Mouse (Mus musculus): ENCODE results near the gene Kif19a.
A peak's percentile ranks its signal among the peaks of the same experiment; 100 is the strongest.

Kif19a gene

GRCm38 (mm10) chr11:114764820-114765818 lies at the start of gene Kif19a:
TSS of gene Kif19a (plus strand) at chr11:114765388.
- peak; percentile 89 for DNase-seq (ENCODE audit: low read depth, low spot score)

- no peak for DNase-seq (ENCODE audit: low read depth, low spot score)
Measured at GRCm38 (mm10) chr11:114715531-114715930, 49.7 kb upstream of the Kif19a start.

- DNase-seq (ENCODE audit: low read depth, low spot score): no peak
Measured at GRCm38 (mm10) chr11:114720535-114720934, 44.7 kb upstream of the Kif19a start.

- DNase-seq (ENCODE audit: low read depth, low spot score): no peak
Measured at GRCm38 (mm10) chr11:114722438-114722837, 42.8 kb upstream of the Kif19a start.

- no peak for DNase-seq (ENCODE audit: low read depth, low spot score)
Measured at GRCm38 (mm10) chr11:114723030-114723429, 42.2 kb upstream of the Kif19a start.

GRCm38 (mm10) chr11:114724787-114725590 lies 40.2 kb upstream of the Kif19a start:
- DNase-seq (ENCODE audit: low read depth, low spot score): no peak

GRCm38 (mm10) chr11:114726965-114727825 lies 38.0 kb upstream of the Kif19a start, which contains the start of gene Dnaic2:
TSS of gene Dnaic2 (plus strand) at chr11:114727408.
- DNase-seq (ENCODE audit: low read depth, low spot score): peak; percentile 56

- DNase-seq (ENCODE audit: low read depth, low spot score): no peak
Measured at GRCm38 (mm10) chr11:114727826-114728186, 37.4 kb upstream of the Kif19a start.

- DNase-seq (ENCODE audit: low read depth, low spot score): no peak
Measured at GRCm38 (mm10) chr11:114728333-114728732, 36.9 kb upstream of the Kif19a start.

GRCm38 (mm10) chr11:114729832-114730363 lies 35.3 kb upstream of the Kif19a start:
- DNase-seq (ENCODE audit: low read depth, low spot score): no peak

GRCm38 (mm10) chr11:114731711-114732110 lies 33.5 kb upstream of the Kif19a start:
- DNase-seq (ENCODE audit: low read depth, low spot score): peak; percentile 49

GRCm38 (mm10) chr11:114732890-114733289 lies 32.3 kb upstream of the Kif19a start:
- no peak for DNase-seq (ENCODE audit: low read depth, low spot score)

- DNase-seq (ENCODE audit: low read depth, low spot score): peak; percentile 43
Measured at GRCm38 (mm10) chr11:114736111-114736510, 29.1 kb upstream of the Kif19a start.

GRCm38 (mm10) chr11:114736913-114737624 lies 28.1 kb upstream of the Kif19a start:
- peak; percentile 84 for DNase-seq (ENCODE audit: low read depth, low spot score)

GRCm38 (mm10) chr11:114740598-114740997 lies 24.6 kb upstream of the Kif19a start:
- peak; percentile 92 for DNase-seq (ENCODE audit: low read depth, low spot score)

- DNase-seq (ENCODE audit: low read depth, low spot score): peak; percentile 89
Measured at GRCm38 (mm10) chr11:114741451-114741850, 23.7 kb upstream of the Kif19a start.

- DNase-seq (ENCODE audit: low read depth, low spot score): peak; percentile 94
Measured at GRCm38 (mm10) chr11:114745134-114745533, 20.1 kb upstream of the Kif19a start.

GRCm38 (mm10) chr11:114747564-114748138 lies 17.5 kb upstream of the Kif19a start:
- DNase-seq (ENCODE audit: low read depth, low spot score): peak; percentile 97

GRCm38 (mm10) chr11:114769911-114770310 lies 4.7 kb downstream of the Kif19a start:
- DNase-seq (ENCODE audit: low read depth, low spot score): no peak

GRCm38 (mm10) chr11:114771896-114772295 lies 6.7 kb downstream of the Kif19a start:
- DNase-seq (ENCODE audit: low read depth, low spot score): no peak

All from A20 (cell line).